Mouse (Mus musculus) neural tube, embryonic 14.5 days (tissue): ENCODE data around the gene Syde2. TPM values are rescaled to one million over a fixed set of nuclear protein-coding genes. Genes with fewer than 3 reads are reported as not detected.

Source experiments
- ATAC-seq: fragments of 200-750 bp; cut with Nextera tagmentation; 2 replicates; pipeline ENCODE4 v1.8.0; 2017; ENCODE audit warnings: low read depth, mild to moderate bottlenecking, moderate TSS enrichment, moderate library complexity
- H3K27ac ChIP-seq: fragments of 300-500 bp; sonication (generic); 2 replicates; pipeline ENCODE4 v1.5.1; 2014; ENCODE audit warnings: low read depth, mild to moderate bottlenecking, control low read depth, low read length, moderate library complexity, mixed read lengths
- H3K27me3 ChIP-seq: fragments of 300-500 bp; sonication (generic); 2 replicates; pipeline ENCODE4 v1.6.1; 2014; ENCODE audit warnings: low read length; ENCODE audit not compliant: control insufficient read depth, insufficient read depth
- H3K36me3 ChIP-seq: fragments of 300-500 bp; sonication (generic); 2 replicates; pipeline ENCODE4 v1.6.1; 2014; ENCODE audit warnings: low read length, mixed read lengths; ENCODE audit not compliant: control insufficient read depth, insufficient read depth
- H3K4me1 ChIP-seq: fragments of 300-500 bp; sonication (generic); 2 replicates; pipeline ENCODE4 v1.6.1; 2014; ENCODE audit warnings: low read length; ENCODE audit not compliant: control insufficient read depth, insufficient read depth
- H3K4me2 ChIP-seq: fragments of 300-500 bp; sonication (generic); 2 replicates; pipeline ENCODE4 v1.6.1; 2014; ENCODE audit warnings: mild to moderate bottlenecking, low read depth, low read length, control low read depth
- H3K4me3 ChIP-seq: fragments of 300-500 bp; sonication (generic); 2 replicates; pipeline ENCODE4 v1.5.1; 2014; ENCODE audit warnings: low read depth, low read length, control low read depth, mixed read lengths
- H3K9ac ChIP-seq: fragments of 300-500 bp; sonication (generic); replicated peaks from 2 replicates; pipeline ENCODE4 v1.6.1; 2014; ENCODE audit warnings: low read depth, mild to moderate bottlenecking, control low read depth, low read length, mixed read lengths
- H3K9me3 ChIP-seq: fragments of 300-500 bp; sonication (generic); 2 replicates; pipeline ENCODE4 v1.6.1; 2016; ENCODE audit warnings: low read length; ENCODE audit not compliant: control insufficient read depth
- WGBS: fragments of 180-500 bp; shearing (Covaris S2); extraction: QIAGEN DNeasy Blood & Tissue Kit; methylation state at CpG from one replicate; pipeline ENCODE4 v1.1.7; 2014; 5-methylcytosine and 5-hydroxymethylcytosine counted together
- polyA plus RNA-seq: library from polyadenylated mRNA; unstranded; fragments of >200 nt; fragmentation: Nextera tagmentation; extraction: Ambion mirVana; gene quantifications from 2 replicates; pipeline ENCODE4 v1.2.1, GENCODE M21; 2014

The Syde2 gene
- 0.62 and 1.1 TPM in 2 replicates for polyA plus RNA-seq

DNA sequence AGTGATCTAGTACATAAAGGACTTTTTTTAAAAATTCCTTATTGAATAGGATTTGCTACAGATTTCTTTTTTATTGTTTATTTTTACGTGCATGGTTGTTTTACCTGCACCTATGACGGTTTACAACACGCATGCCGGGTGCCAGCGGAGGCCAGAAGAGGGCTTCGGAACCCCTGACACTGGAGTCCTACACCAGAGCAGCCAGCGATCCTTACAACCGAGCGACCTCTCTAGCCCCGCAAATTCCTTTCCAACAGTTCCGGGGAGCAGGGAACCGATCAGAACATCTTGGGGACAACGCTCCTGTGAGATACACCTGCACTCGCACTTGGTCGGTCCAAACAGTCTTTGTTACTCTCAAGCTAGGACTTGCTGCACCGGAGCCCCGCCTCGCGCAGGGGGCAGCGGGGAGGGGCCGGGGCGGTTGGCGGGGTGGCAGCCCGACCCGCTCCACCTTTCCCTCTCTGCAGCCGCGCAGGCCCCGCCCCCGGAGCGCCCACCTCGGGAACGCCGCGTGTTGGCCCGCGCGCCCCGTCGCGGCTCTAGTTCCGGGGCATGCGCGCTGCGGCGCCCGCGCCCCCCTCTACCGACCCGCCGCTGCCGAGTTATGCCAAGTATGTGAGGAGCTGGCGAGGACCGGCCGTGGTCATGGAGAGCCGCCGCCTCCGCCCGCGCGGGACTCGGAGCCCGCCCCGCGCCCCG lies at the start of gene Syde2:
TSS of gene Syde2 (plus strand) at position 603 of the 702 bp plus-strand sequence.
- peak; percentile 87 for ATAC-seq
- no peaks in the 10 kb centered on the region for H3K9me3 ChIP-seq
- peaks cover 17% of the 10 kb centered on the region for H3K27me3 ChIP-seq
- H3K36me3 ChIP-seq = no peaks in the 10 kb centered on the region
- H3K9ac ChIP-seq = peak within 1 kb of the TSS; percentile 67
- no peak within 1 kb of the TSS for H3K27ac ChIP-seq
- no peaks in the 10 kb centered on the region for H3K4me1 ChIP-seq
- WGBS = under 1% methylated on average over 55 of the region's 65 CpGs
- peak within 1 kb of the TSS; percentile 68 for H3K4me3 ChIP-seq
- peak within 1 kb of the TSS; percentile 76 for H3K4me2 ChIP-seq

DNA sequence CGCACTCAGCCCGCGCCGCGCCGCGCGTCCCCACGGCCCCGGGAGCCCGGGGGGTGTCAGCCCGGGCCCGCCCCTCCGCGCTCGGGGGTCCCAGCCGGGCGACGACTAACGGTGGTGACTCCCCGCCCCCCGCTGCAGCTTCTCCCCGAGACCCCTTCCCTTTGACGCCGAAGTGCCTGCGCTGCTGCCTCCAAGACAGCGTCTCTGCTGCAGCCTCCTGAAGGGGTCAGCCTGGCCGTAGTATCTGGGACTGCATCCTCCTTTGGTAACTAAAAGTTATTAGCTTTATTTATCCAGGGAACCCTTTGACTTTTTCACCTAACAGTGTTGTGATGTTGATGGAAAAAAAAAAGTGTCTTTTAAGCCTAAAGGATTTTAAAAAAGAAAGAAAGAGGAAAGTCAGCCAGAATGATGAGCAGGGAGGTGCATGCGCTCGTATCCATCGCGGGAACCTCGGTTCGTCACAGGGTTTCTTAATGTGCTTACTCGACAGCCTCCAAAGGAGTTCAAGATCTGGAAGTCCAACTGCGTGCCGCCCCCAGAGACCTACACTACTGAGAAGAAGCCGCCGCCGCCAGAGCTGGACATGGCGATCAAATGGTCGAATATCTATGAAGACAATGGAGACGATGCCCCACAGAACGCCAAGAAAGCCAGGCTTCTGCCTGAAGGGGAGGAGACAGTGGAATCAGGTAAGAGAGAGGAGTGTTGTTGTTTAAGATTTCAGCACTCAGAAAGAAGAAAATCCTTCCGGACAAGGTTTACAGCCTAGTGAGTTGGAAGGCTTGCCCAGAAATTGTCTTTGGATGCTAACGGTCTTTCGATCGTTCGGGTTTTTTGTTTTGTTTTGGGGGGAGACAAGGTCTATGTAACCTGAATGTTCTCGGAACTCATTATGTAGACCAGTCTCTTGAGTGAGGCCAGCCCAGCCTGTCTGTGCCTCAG lies 49.0 kb upstream of the Syde2 start:
- H3K4me2 ChIP-seq = peak overlapping the region; percentile 72
- H3K9me3 ChIP-seq = no peaks in the 10 kb centered on the region

DNA sequence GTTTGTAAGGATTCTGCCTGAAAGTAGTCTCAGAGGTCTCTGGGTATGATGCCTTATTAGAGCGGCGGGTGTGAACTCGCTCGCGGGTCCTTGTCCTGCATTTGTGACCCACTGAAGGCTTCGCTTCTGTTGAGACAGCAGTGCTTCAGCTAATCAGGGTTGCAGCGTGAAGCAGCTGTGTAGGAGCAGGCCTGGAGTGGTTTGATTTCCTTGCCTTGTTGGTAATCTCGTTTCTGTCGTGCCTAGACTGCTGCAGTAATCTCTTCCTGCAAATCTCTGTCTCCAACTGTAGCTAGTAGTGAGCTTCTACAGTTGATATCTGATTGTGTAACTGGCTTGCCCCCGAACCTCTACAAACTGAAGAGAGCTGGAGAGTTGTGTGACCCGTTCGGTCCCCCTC lies 48.3 kb upstream of the Syde2 start:
- WGBS = 87% methylated on average over 12 of the region's 12 CpGs
- Histone ChIP-seq H3K4me1 (peaks cover 14% of the 10 kb centered on the region), H3K9ac (no peak overlapping the region), H3K27me3 (no peaks in the 10 kb centered on the region; the same call in 1 of the 2 replicates), H3K4me2 (peak overlapping the region; percentile 72), H3K4me3 (no peak overlapping the region), H3K27ac (no peak overlapping the region), H3K36me3 (peaks cover 7% of the 10 kb centered on the region), H3K9me3 (no peaks in the 10 kb centered on the region)
- ATAC-seq = no peak

More for the DNA sequence above, 49.0 kb upstream of the Syde2 start:
- peak overlapping the region; percentile 98 for H3K4me3 ChIP-seq
- 19% methylated on average over 49 of the region's 50 CpGs for WGBS
- ATAC-seq = peak; percentile 49
- H3K9ac ChIP-seq = peak overlapping the region; percentile 91
- peaks cover 5% of the 10 kb centered on the region for H3K36me3 ChIP-seq
- H3K4me1 ChIP-seq = peaks cover 14% of the 10 kb centered on the region
- no peaks in the 10 kb centered on the region; the same call in 1 of the 2 replicates for H3K27me3 ChIP-seq
- H3K27ac ChIP-seq = peak overlapping the region; percentile 52; the same call in 1 of the 2 replicates

GRCm38 (mm10) chr3:145939971-145940370 lies 47.7 kb upstream of the Syde2 start:
- Histone ChIP-seq H3K36me3 (peaks cover 10% of the 10 kb centered on the region), H3K4me1 (peaks cover 14% of the 10 kb centered on the region), H3K9ac (no peak overlapping the region), H3K27me3 (no peaks in the 10 kb centered on the region; the same call in 1 of the 2 replicates), H3K9me3 (no peaks in the 10 kb centered on the region), H3K27ac (no peak overlapping the region), H3K4me3 (no peak overlapping the region), H3K4me2 (no peak overlapping the region)
- ATAC-seq = no peak
- WGBS = 83% methylated on average over 4 of the region's 4 CpGs

- H3K9me3 ChIP-seq = no peaks in the 10 kb centered on the region
- no peak for ATAC-seq
- no peak overlapping the region for H3K4me3 ChIP-seq
- H3K36me3 ChIP-seq = peaks cover 10% of the 10 kb centered on the region
- WGBS = 23% methylated on average over 3 of the region's 3 CpGs
- no peak overlapping the region for H3K27ac ChIP-seq
- H3K27me3 ChIP-seq = no peaks in the 10 kb centered on the region; the same call in 1 of the 2 replicates
- H3K9ac ChIP-seq = no peak overlapping the region
- peaks cover 14% of the 10 kb centered on the region for H3K4me1 ChIP-seq
- H3K4me2 ChIP-seq = no peak overlapping the region
Measured at GRCm38 (mm10) chr3:145941971-145942370, 45.7 kb upstream of the Syde2 start.

- Histone ChIP-seq H3K27me3 (no peaks in the 10 kb centered on the region), H3K27ac (no peak overlapping the region), H3K4me2 (no peak overlapping the region), H3K4me1 (peaks cover 7% of the 10 kb centered on the region), H3K36me3 (peaks cover 10% of the 10 kb centered on the region), H3K4me3 (no peak overlapping the region), H3K9ac (no peak overlapping the region), H3K9me3 (no peaks in the 10 kb centered on the region)
- 89% methylated on average over 7 of the region's 7 CpGs for WGBS
- peak; percentile 7; the same call in 1 of the 2 replicates for ATAC-seq
Measured at GRCm38 (mm10) chr3:145944348-145944747, 43.3 kb upstream of the Syde2 start.

GRCm38 (mm10) chr3:145945904-145946303 lies 41.8 kb upstream of the Syde2 start:
- no peaks in the 10 kb centered on the region for H3K9me3 ChIP-seq
- ATAC-seq = no peak
- 90% methylated on average over 3 of the region's 3 CpGs for WGBS
- H3K9ac ChIP-seq = no peak overlapping the region
- H3K4me1 ChIP-seq = no peaks in the 10 kb centered on the region
- no peak overlapping the region for H3K27ac ChIP-seq
- peaks cover 10% of the 10 kb centered on the region for H3K36me3 ChIP-seq
- H3K4me3 ChIP-seq = no peak overlapping the region
- H3K4me2 ChIP-seq = no peak overlapping the region
- no peaks in the 10 kb centered on the region for H3K27me3 ChIP-seq

GRCm38 (mm10) chr3:145946654-145947053 lies 41.0 kb upstream of the Syde2 start:
- WGBS = 73% methylated on average over 2 of the region's 2 CpGs
- H3K4me3 ChIP-seq = no peak overlapping the region
- no peak for ATAC-seq

More at GRCm38 (mm10) chr3:145946654-145947053, 41.0 kb upstream of the Syde2 start:
- no peaks in the 10 kb centered on the region for H3K9me3 ChIP-seq
- no peak overlapping the region for H3K4me2 ChIP-seq
- peaks cover 10% of the 10 kb centered on the region for H3K36me3 ChIP-seq
- H3K27me3 ChIP-seq = no peaks in the 10 kb centered on the region
- no peak overlapping the region for H3K27ac ChIP-seq
- no peak overlapping the region for H3K9ac ChIP-seq
- no peaks in the 10 kb centered on the region for H3K4me1 ChIP-seq
